Mouse (Mus musculus): ENCODE measurements around the gene Gm20388. TPM values are rescaled to one million over a fixed set of nuclear protein-coding genes. Genes with fewer than 3 reads are reported as not detected.
"Not testable (repeated sequence)": the region's sequence is repeated elsewhere in the genome, so short reads cannot be mapped to it uniquely, and the experiment has no call there.

The Gm20388 gene
- total RNA-seq, 2 experiments from 2014 or later = 8.8 TPM

GRCm38 (mm10) chr8:121399173-121399572 is 1488.5 kb downstream of the Gm20388 start:
- DNase-seq (ENCODE audit: extremely low spot score in 1 of 2, low spot score in 1 of 2) = no peak

- no peak for DNase-seq (ENCODE audit: extremely low spot score in 1 of 2, low spot score in 1 of 2)
These were observed 1489.9 kb downstream of the Gm20388 start for GRCm38 (mm10) chr8:121400581-121400980.

GRCm38 (mm10) chr8:121403821-121404220 is 1493.2 kb downstream of the Gm20388 start:
- no peak for DNase-seq (ENCODE audit: extremely low spot score in 1 of 2, low spot score in 1 of 2)

- no peak for DNase-seq (ENCODE audit: extremely low spot score in 1 of 2, low spot score in 1 of 2)
These were observed 1507.4 kb downstream of the Gm20388 start for GRCm38 (mm10) chr8:121418081-121418480.

GRCm38 (mm10) chr8:121419551-121419950 is 1508.9 kb downstream of the Gm20388 start:
- DNase-seq (ENCODE audit: extremely low spot score in 1 of 2, low spot score in 1 of 2) = no peak

- no peak for DNase-seq (ENCODE audit: extremely low spot score in 1 of 2, low spot score in 1 of 2)
These were observed 1510.4 kb downstream of the Gm20388 start for GRCm38 (mm10) chr8:121421009-121421408.

- DNase-seq (ENCODE audit: extremely low spot score in 1 of 2, low spot score in 1 of 2) = no peak
These were observed 1513.4 kb downstream of the Gm20388 start for GRCm38 (mm10) chr8:121424080-121424479.

- DNase-seq (ENCODE audit: extremely low spot score in 1 of 2, low spot score in 1 of 2) = no peak
These were observed 1514.0 kb downstream of the Gm20388 start for GRCm38 (mm10) chr8:121424600-121424999.

GRCm38 (mm10) chr8:121431499-121431898 is 1520.9 kb downstream of the Gm20388 start:
- DNase-seq (ENCODE audit: extremely low spot score in 1 of 2, low spot score in 1 of 2) = no peak

- DNase-seq (ENCODE audit: extremely low spot score in 1 of 2, low spot score in 1 of 2) = no peak
These were observed 1522.8 kb downstream of the Gm20388 start for GRCm38 (mm10) chr8:121433466-121433865.

GRCm38 (mm10) chr8:121436656-121437055 is 1526.0 kb downstream of the Gm20388 start:
- DNase-seq (ENCODE audit: extremely low spot score in 1 of 2, low spot score in 1 of 2) = no peak

- no peak for DNase-seq (ENCODE audit: extremely low spot score in 1 of 2, low spot score in 1 of 2)
These were observed 1526.9 kb downstream of the Gm20388 start for GRCm38 (mm10) chr8:121437506-121437905.

GRCm38 (mm10) chr8:121438111-121438510 is 1527.5 kb downstream of the Gm20388 start:
- no peak for DNase-seq (ENCODE audit: extremely low spot score in 1 of 2, low spot score in 1 of 2)

GRCm38 (mm10) chr8:121439351-121439750 is 1528.7 kb downstream of the Gm20388 start:
- DNase-seq (ENCODE audit: extremely low spot score in 1 of 2, low spot score in 1 of 2) = no peak

- DNase-seq (ENCODE audit: extremely low spot score in 1 of 2, low spot score in 1 of 2) = no peak
These were observed 1532.7 kb downstream of the Gm20388 start for GRCm38 (mm10) chr8:121443361-121443760.

- not testable (repeated sequence) for DNase-seq (ENCODE audit: extremely low spot score in 1 of 2, low spot score in 1 of 2)
These were observed 1533.9 kb downstream of the Gm20388 start for GRCm38 (mm10) chr8:121444521-121444920.

GRCm38 (mm10) chr8:121445027-121445471 is 1534.4 kb downstream of the Gm20388 start:
- DNase-seq (ENCODE audit: extremely low spot score in 1 of 2, low spot score in 1 of 2) = peak in 1 of 2 experiments; percentile 13

GRCm38 (mm10) chr8:121446133-121446532 is 1535.5 kb downstream of the Gm20388 start:
- no peak for DNase-seq (ENCODE audit: extremely low spot score in 1 of 2, low spot score in 1 of 2)

GRCm38 (mm10) chr8:121446862-121447261 is 1536.2 kb downstream of the Gm20388 start:
- DNase-seq (ENCODE audit: extremely low spot score in 1 of 2, low spot score in 1 of 2) = no peak

GRCm38 (mm10) chr8:121450211-121450610 is 1539.6 kb downstream of the Gm20388 start:
- DNase-seq (ENCODE audit: extremely low spot score in 1 of 2, low spot score in 1 of 2) = no peak

GRCm38 (mm10) chr8:121451404-121452076 is 1540.9 kb downstream of the Gm20388 start:
- DNase-seq (ENCODE audit: extremely low spot score in 1 of 2, low spot score in 1 of 2) = no peak

GRCm38 (mm10) chr8:121454737-121455136 is 1544.1 kb downstream of the Gm20388 start:
- DNase-seq (ENCODE audit: extremely low spot score in 1 of 2, low spot score in 1 of 2) = no peak
